Mouse (Mus musculus) ES-Bruce4 (cell line): ENCODE data around the gene Olfr806. TPM values are rescaled to one million over a fixed set of nuclear protein-coding genes. Genes with fewer than 3 reads are reported as not detected.

Experiments
- H3K27ac ChIP-seq: 2 replicates; pipeline ENCODE4 v1.5.1; 2012; ENCODE audit warnings: low read length, inconsistent platforms; ENCODE audit not compliant: insufficient read depth
- H3K27me3 ChIP-seq: 2 replicates; pipeline ENCODE4 v1.6.1; 2012; ENCODE audit warnings: mild to moderate bottlenecking, low read length, inconsistent platforms; ENCODE audit not compliant: control insufficient read depth, poor library complexity, insufficient read depth, severe bottlenecking
- H3K36me3 ChIP-seq: 2 replicates; pipeline ENCODE4 v1.6.1; 2012; ENCODE audit warnings: inconsistent platforms, mild to moderate bottlenecking, low read length, moderate library complexity; ENCODE audit not compliant: control insufficient read depth, poor library complexity, insufficient read depth, severe bottlenecking
- H3K4me1 ChIP-seq: one replicate; pipeline ENCODE4 v1.8.1; 2011; ENCODE audit warnings: low read length; ENCODE audit not compliant: control insufficient read depth, insufficient read depth
- H3K4me3 ChIP-seq: 2 replicates; pipeline ENCODE4 v1.5.1; 2011; ENCODE audit warnings: low read depth, mild to moderate bottlenecking, low read length
- H3K9ac ChIP-seq: 2 replicates; pipeline ENCODE4 v1.6.1; 2012; ENCODE audit warnings: low read depth, mild to moderate bottlenecking, inconsistent platforms; ENCODE audit not compliant: poor library complexity, severe bottlenecking
- H3K9me3 ChIP-seq: replicated peaks from 2 replicates; pipeline ENCODE4 v1.6.1; 2012; ENCODE audit warnings: mild to moderate bottlenecking, low read length, inconsistent platforms; ENCODE audit not compliant: control insufficient read depth, poor library complexity, insufficient read depth, severe bottlenecking
- CTCF ChIP-seq: IDR thresholded peaks from one replicate; pipeline ENCODE4 v1.8.1; 2011; ENCODE audit warnings: low read depth, low read length
- EP300 ChIP-seq: IDR thresholded peaks from 2 replicates; pipeline ENCODE4 v1.6.1; 2011; ENCODE audit warnings: low read depth, low read length; ENCODE audit not compliant: insufficient read depth
- POLR2A ChIP-seq: IDR thresholded peaks from one replicate; pipeline ENCODE4 v1.8.1; 2011; ENCODE audit warnings: low read length; ENCODE audit not compliant: insufficient read depth
- polyA plus RNA-seq: library from polyadenylated mRNA; stranded (reverse); fragments of >200 nt; gene quantifications from 2 replicates; pipeline ENCODE4 v1.2.4, GENCODE M21; 2011; ENCODE audit warnings: low read depth; ENCODE audit not compliant: missing spikeins, insufficient read depth, insufficient read length

Olfr806 gene
- polyA plus RNA-seq = not detected in 2 replicates

DNA sequence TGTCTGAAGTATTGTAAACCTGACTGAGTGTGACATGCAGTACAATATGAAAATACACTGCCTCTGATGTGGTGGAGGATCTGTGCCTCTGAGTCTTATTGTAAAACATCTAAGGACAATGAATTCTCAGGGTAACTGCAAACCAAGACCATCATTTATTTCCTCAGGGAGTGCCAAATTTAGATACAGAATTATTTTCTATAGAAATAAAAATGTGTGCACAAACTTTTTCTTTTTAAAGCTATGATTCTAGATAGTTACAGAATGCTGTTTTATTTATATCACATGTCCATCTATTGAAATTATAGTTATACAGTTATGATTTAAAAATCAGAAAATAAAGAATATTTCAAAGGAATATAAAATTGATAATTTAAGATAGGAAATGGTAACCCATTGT, at the start of gene Olfr806:
Gene Olfr806, minus strand, starts transcription at position 101 of the 400 bp plus-strand sequence.
- no peaks in the 10 kb centered on the region for H3K36me3 ChIP-seq
- H3K27me3 ChIP-seq = no peaks in the 10 kb centered on the region
- TF ChIP-seq CTCF (no peak), EP300 (no peak), POLR2A (no peak)
- no peaks in the 10 kb centered on the region for H3K9me3 ChIP-seq
- no peak within 1 kb of the TSS for H3K9ac ChIP-seq
- no peak within 1 kb of the TSS for H3K27ac ChIP-seq
- no peak within 1 kb of the TSS for H3K4me3 ChIP-seq
- no peaks in the 10 kb centered on the region for H3K4me1 ChIP-seq

DNA sequence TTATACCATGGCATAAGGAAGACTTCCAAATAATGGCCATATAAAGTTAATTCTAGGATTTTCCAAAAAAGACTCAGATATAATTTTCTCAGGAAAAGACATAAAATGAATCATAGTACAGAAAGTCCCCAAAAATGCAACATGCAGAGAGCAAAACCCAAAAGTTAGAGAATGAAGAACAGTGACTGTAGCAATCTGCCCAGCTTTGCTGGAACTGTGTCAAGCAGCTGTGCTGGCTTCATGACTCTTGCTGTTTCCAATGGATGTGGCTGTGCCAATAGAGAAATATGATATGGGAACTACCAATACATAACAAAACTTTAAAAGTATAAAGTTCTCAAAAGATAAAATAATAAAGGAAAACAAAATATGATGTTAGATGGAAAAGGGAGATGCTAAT, 36.4 kb upstream of the Olfr806 start:
- Histone ChIP-seq H3K4me1 (no peaks in the 10 kb centered on the region), H3K36me3 (no peaks in the 10 kb centered on the region), H3K9ac (no peak overlapping the region), H3K9me3 (no peaks in the 10 kb centered on the region), H3K4me3 (no peak overlapping the region), H3K27me3 (no peaks in the 10 kb centered on the region), H3K27ac (no peak overlapping the region)
- TF ChIP-seq CTCF = no peak
- no peak for TF ChIP-seq EP300
- no peak for TF ChIP-seq POLR2A

DNA sequence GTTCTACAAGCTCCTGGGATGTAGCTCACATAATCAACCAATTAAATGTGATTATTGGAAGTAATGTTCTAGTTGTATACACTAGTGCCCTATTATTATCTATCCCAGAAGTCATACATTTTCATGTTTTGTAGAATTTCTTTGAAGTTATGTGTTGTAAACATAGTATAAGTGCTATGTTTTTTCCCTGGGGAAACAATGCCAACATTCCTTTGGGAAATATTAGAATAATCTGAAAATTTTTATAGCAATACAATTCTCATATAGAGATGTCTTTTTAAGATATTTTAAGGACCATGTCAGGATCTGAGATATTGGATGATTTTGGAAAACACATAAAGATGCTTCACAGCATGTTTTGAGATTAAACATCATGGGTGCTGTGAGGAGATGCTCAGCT, 32.6 kb upstream of the Olfr806 start, which contains the start of gene Olfr809:
Gene Olfr809, plus strand, starts transcription at position 301 of the 400 bp plus-strand sequence.
- no peak within 1 kb of the TSS for H3K9ac ChIP-seq
- H3K4me3 ChIP-seq = no peak within 1 kb of the TSS
- no peak within 1 kb of the TSS for H3K27ac ChIP-seq
- H3K27me3 ChIP-seq = no peaks in the 10 kb centered on the region
- no peaks in the 10 kb centered on the region for H3K4me1 ChIP-seq
- no peaks in the 10 kb centered on the region for H3K36me3 ChIP-seq
- TF ChIP-seq EP300 (no peak), POLR2A (no peak), CTCF (no peak)
- no peaks in the 10 kb centered on the region for H3K9me3 ChIP-seq

DNA sequence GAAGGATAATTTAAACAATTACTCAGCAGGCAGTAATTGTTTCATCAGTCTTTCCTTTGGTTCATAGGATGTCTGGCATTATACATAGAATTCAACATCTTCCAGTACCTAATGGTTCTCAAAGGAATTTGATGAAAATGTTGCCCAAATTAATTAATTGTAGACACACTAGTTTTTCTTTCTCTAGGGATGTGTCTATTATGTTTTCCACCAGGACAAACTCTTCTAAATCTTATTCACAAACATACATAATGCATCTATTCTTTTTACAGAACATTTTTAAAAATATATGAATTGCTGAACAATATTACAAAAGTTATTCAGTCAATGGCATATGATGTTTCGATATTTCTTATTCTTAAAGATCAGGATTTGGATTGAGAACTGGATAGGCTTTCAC, 23.5 kb upstream of the Olfr806 start, which contains the start of gene Olfr808:
Gene Olfr808, plus strand, starts transcription at position 301 of the 400 bp plus-strand sequence.
- no peaks in the 10 kb centered on the region for H3K27me3 ChIP-seq
- TF ChIP-seq CTCF = no peak
- no peak for TF ChIP-seq EP300
- no peak for TF ChIP-seq POLR2A
- no peaks in the 10 kb centered on the region for H3K4me1 ChIP-seq
- no peak within 1 kb of the TSS for H3K27ac ChIP-seq
- no peaks in the 10 kb centered on the region for H3K9me3 ChIP-seq
- no peak within 1 kb of the TSS for H3K4me3 ChIP-seq
- no peak within 1 kb of the TSS for H3K9ac ChIP-seq
- H3K36me3 ChIP-seq = no peaks in the 10 kb centered on the region

DNA sequence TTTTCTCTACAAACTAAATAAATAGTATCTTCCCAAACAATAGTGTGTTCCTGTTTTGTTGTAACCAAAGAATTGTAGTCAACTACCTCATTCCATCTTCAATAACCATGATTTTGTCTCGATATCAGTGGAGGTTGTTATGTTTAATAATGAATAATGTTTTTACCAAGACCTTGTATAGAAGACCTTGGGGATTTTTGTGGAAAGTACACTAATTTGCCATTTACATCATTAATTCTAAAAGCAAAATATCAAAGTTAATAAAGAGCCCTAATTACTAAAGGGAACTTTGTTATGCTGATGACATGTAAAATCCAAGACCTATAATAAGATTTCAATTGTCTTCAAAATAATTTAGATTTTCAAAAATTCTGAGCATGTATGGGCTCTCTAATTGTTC, 16.0 kb upstream of the Olfr806 start, which contains the start of gene Olfr807:
Gene Olfr807, minus strand, starts transcription at position 101 of the 400 bp plus-strand sequence.
- TF ChIP-seq EP300 (no peak), POLR2A (no peak), CTCF (no peak)

DNA sequence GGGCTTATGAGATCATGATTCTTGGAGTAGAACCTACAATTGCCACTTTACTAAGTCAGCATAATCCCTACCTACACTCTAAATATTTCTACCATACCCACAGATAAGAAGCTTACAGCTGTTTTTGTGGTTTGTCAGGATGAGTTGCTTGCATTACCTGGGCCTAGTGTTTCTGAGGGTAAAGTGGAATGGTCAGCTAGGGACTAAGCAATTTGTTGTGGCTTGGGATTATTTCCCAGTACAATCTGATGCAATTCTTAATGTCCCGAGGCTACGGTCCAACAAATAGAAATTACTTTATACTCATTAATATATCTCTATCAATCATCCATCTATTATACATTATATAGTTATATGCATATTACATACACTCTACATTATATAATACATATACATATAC, 12.4 kb downstream of the Olfr806 start, which contains the start of gene Olfr805:
Gene Olfr805, minus strand, starts transcription at position 101 of the 400 bp plus-strand sequence.
- Histone ChIP-seq H3K36me3 (no peaks in the 10 kb centered on the region), H3K9ac (no peak within 1 kb of the TSS), H3K27ac (no peak within 1 kb of the TSS), H3K9me3 (no peaks in the 10 kb centered on the region), H3K4me1 (no peaks in the 10 kb centered on the region), H3K4me3 (no peak within 1 kb of the TSS), H3K27me3 (no peaks in the 10 kb centered on the region)
- TF ChIP-seq CTCF (no peak), POLR2A (no peak), EP300 (no peak)

More for the DNA sequence above, 16.0 kb upstream of the Olfr806 start, which contains the start of gene Olfr807:
- no peak within 1 kb of the TSS for H3K27ac ChIP-seq
- H3K27me3 ChIP-seq = no peaks in the 10 kb centered on the region
- H3K36me3 ChIP-seq = no peaks in the 10 kb centered on the region
- H3K9ac ChIP-seq = no peak within 1 kb of the TSS
- no peak within 1 kb of the TSS for H3K4me3 ChIP-seq
- H3K4me1 ChIP-seq = no peaks in the 10 kb centered on the region
- no peaks in the 10 kb centered on the region for H3K9me3 ChIP-seq
